Mouse (Mus musculus): ENCODE measurements around the gene Pnliprp1. TPM values are rescaled to one million over a fixed set of nuclear protein-coding genes. Genes with fewer than 3 reads are reported as not detected.

Gene Pnliprp1
- total and polyA plus RNA-seq, 3 experiments, result not detected

DNA sequence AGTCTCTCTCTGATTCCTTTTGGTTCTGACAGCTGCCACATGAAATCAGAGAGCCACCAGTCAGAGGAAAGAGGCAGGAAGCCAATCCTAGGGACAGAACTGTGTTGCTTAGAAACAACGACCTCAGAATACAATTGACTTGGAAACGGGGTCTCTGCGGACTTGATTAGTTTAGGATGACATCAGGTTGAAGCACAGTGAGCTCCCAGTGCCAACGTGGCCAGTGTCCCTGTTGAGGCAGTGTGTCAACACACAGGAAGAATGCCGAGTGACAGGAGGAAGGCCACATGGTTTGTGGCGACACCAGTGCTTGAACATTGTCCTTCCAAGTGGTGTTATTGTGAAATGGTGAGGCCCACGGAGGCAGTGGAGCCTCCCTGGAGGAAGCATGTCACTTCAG lies 55.3 kb downstream of the Pnliprp1 start:
- DNase-seq (ENCODE audit: low read depth, low spot score), result no peak
- Histone ChIP-seq H3K4me1 (ENCODE audit: control insufficient read depth in 1 of 2, insufficient read depth in 2 of 2, low read length in 2 of 2) (no peaks in the 10 kb centered on the region), H3K27ac (ENCODE audit: control insufficient read depth, low read depth, low read length) (no peak overlapping the region), H3K9me3 (replicated peaks; ENCODE audit: insufficient read depth, low read length) (no peaks in the 10 kb centered on the region), H3K4me3 (ENCODE audit: control insufficient read depth in 1 of 2, insufficient read depth in 1 of 2, low read depth in 2 of 2, low read length in 2 of 2) (no peak overlapping the region), H3K79me2 (ENCODE audit: control insufficient read depth, insufficient read depth, low read length, poor library complexity) (no peaks in the 10 kb centered on the region), H3K9ac (ENCODE audit: control insufficient read depth, low read depth, low read length, poor library complexity, severe bottlenecking) (no peak overlapping the region), H3K27me3 (ENCODE audit: control insufficient read depth in 1 of 2, insufficient read depth in 2 of 2, low read length in 2 of 2) (no peaks in the 10 kb centered on the region), H3K36me3 (ENCODE audit: control insufficient read depth in 1 of 2, insufficient read depth in 2 of 2, low read length in 2 of 2) (no peaks in the 10 kb centered on the region)
- TF ChIP-seq CHD2 (IDR thresholded peaks at IDR 0.05; ENCODE audit: low read length), result no peak
- TF ChIP-seq NELFE (IDR thresholded peaks at IDR 0.05; ENCODE audit: low read depth, low read length), result no peak
- TF ChIP-seq ZKSCAN1 (IDR thresholded peaks at IDR 0.05; ENCODE audit: low read depth, low read length), result no peak
- TF ChIP-seq CHD1 (IDR thresholded peaks at IDR 0.05; ENCODE audit: low read depth, low read length), result no peak

DNA sequence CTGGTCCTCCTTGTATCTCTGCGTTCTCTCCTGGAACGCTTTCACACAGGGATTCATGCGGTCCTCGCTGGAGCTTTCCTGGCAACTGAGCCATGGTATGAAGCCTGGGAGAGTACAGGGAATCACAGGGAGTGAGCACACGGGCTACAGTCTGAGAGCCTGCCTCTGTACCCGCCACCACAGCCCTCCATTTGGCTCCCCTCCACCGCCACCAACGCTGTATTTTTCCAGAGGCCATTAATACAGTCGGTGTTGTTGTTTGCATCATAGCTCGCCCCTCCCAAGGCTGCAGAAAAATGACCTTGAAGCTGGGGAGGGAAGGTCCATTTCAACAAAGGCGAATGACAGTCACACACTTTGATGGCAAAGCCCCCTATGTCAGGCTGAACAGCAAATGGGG lies 60.5 kb downstream of the Pnliprp1 start:
- Histone ChIP-seq H3K27me3 (ENCODE audit: control insufficient read depth in 1 of 2, insufficient read depth in 2 of 2, low read length in 2 of 2) (no peaks in the 10 kb centered on the region), H3K79me2 (ENCODE audit: control insufficient read depth, insufficient read depth, low read length, poor library complexity) (no peaks in the 10 kb centered on the region), H3K4me1 (ENCODE audit: control insufficient read depth in 1 of 2, insufficient read depth in 2 of 2, low read length in 2 of 2) (no peaks in the 10 kb centered on the region), H3K36me3 (ENCODE audit: control insufficient read depth in 1 of 2, insufficient read depth in 2 of 2, low read length in 2 of 2) (no peaks in the 10 kb centered on the region), H3K4me3 (ENCODE audit: control insufficient read depth in 1 of 2, insufficient read depth in 1 of 2, low read depth in 2 of 2, low read length in 2 of 2) (no peak overlapping the region), H3K27ac (ENCODE audit: control insufficient read depth, low read depth, low read length) (no peak overlapping the region), H3K9ac (ENCODE audit: control insufficient read depth, low read depth, low read length, poor library complexity, severe bottlenecking) (no peak overlapping the region), H3K9me3 (replicated peaks; ENCODE audit: insufficient read depth, low read length) (no peaks in the 10 kb centered on the region)
- no peak for DNase-seq (ENCODE audit: low read depth, low spot score)
- no peak for TF ChIP-seq ZMIZ1 (IDR thresholded peaks at IDR 0.05; ENCODE audit: low read depth, low read length)
- TF ChIP-seq GATA1 (IDR thresholded peaks at IDR 0.05; ENCODE audit: low read depth, low read length), result no peak
- TF ChIP-seq USF2 (IDR thresholded peaks at IDR 0.05; ENCODE audit: borderline replicate concordance in 1 of 2, insufficient read depth in 1 of 2, low read depth in 1 of 2, low read length in 2 of 2), result no peak
- TF ChIP-seq RCOR1 (IDR thresholded peaks at IDR 0.05; ENCODE audit: low read depth, low read length), result no peak
- TF ChIP-seq POLR2A (IDR thresholded peaks at IDR 0.05; ENCODE audit: control insufficient read depth in 1 of 2, insufficient read depth in 1 of 2, low read depth in 1 of 2, low read length in 2 of 2, poor library complexity in 1 of 2), result no peak
- no peak for TF ChIP-seq GABPA (IDR thresholded peaks at IDR 0.05; ENCODE audit: low read depth, low read length)
- TF ChIP-seq CHD2 (IDR thresholded peaks at IDR 0.05; ENCODE audit: low read length), result no peak
- no peak for TF ChIP-seq TCF12 (IDR thresholded peaks at IDR 0.05; ENCODE audit: low read depth, low read length)
- no peak for TF ChIP-seq E2F4 (IDR thresholded peaks at IDR 0.05; ENCODE audit: borderline replicate concordance, low read depth, low read length)

Other genes starting within 250 kb of the Pnliprp1 start
- not detected in 2 replicates for gene Ccdc172, start 216.9 kb upstream of the Pnliprp1 start, total RNA-seq (2012; rRNA removed)
- not detected for gene Ccdc172, start 216.9 kb upstream of the Pnliprp1 start, polyA plus RNA-seq (2012; ENCODE audit: insufficient read depth in 1 of 2, insufficient read length in 2 of 2, low read depth in 1 of 2, low replicate concordance in 2 of 2, missing spikeins in 1 of 2)
- gene Pnlip, start 76.4 kb upstream of the Pnliprp1 start, total RNA-seq (2012; rRNA removed), result not detected in 2 replicates
- not detected for gene Pnlip, start 76.4 kb upstream of the Pnliprp1 start, polyA plus RNA-seq (2012; ENCODE audit: insufficient read depth in 1 of 2, insufficient read length in 2 of 2, low read depth in 1 of 2, low replicate concordance in 2 of 2, missing spikeins in 1 of 2)
- not detected in 2 replicates for gene Pnliprp2, start 30.8 kb downstream of the Pnliprp1 start, total RNA-seq (2012; rRNA removed)
- gene Pnliprp2, start 30.8 kb downstream of the Pnliprp1 start, polyA plus RNA-seq (2012; ENCODE audit: insufficient read depth in 1 of 2, insufficient read length in 2 of 2, low read depth in 1 of 2, low replicate concordance in 2 of 2, missing spikeins in 1 of 2), result not detected
- not detected in 2 replicates for gene 1700019N19Rik, start 65.6 kb downstream of the Pnliprp1 start, total RNA-seq (2012; rRNA removed)
- not detected for gene 1700019N19Rik, start 65.6 kb downstream of the Pnliprp1 start, polyA plus RNA-seq (2012; ENCODE audit: insufficient read depth in 1 of 2, insufficient read length in 2 of 2, low read depth in 1 of 2, low replicate concordance in 2 of 2, missing spikeins in 1 of 2)
- gene Eno4, start 214.5 kb downstream of the Pnliprp1 start, total RNA-seq (2012; rRNA removed), result not detected in 2 replicates
- not detected for gene Eno4, start 214.5 kb downstream of the Pnliprp1 start, polyA plus RNA-seq (2012; ENCODE audit: insufficient read depth in 1 of 2, insufficient read length in 2 of 2, low read depth in 1 of 2, low replicate concordance in 2 of 2, missing spikeins in 1 of 2)
- gene Hspa12a, start 214.8 kb downstream of the Pnliprp1 start, total RNA-seq (2012; rRNA removed), result not detected in 2 replicates
- not detected for gene Hspa12a, start 214.8 kb downstream of the Pnliprp1 start, polyA plus RNA-seq (2012; ENCODE audit: insufficient read depth in 1 of 2, insufficient read length in 2 of 2, low read depth in 1 of 2, low replicate concordance in 2 of 2, missing spikeins in 1 of 2)